Mouse (Mus musculus): ENCODE measurements around the gene Ppp1r10. TPM values are rescaled to one million over a fixed set of nuclear protein-coding genes. Genes with fewer than 3 reads are reported as not detected.

Ppp1r10 gene
- total and polyA plus RNA-seq, 2 experiments from 2014 or later, result 11.2 to 20.2 TPM

- Histone ChIP-seq H3K9me3 (replicated peaks; ENCODE audit: control insufficient read depth, low read length) (no peaks in the 10 kb centered on the region), H3K4me3 (ENCODE audit: low read depth, low read length) (no peak overlapping the region), H3K4me1 (ENCODE audit: control insufficient read depth, insufficient read depth) (no peaks in the 10 kb centered on the region), H3K36me3 (replicated peaks; ENCODE audit: control insufficient read depth, insufficient read depth, low read length) (peaks cover 80% of the 10 kb centered on the region), H3K9ac (replicated peaks; ENCODE audit: low read depth, low read length) (no peak overlapping the region), H3K27ac (ENCODE audit: low read depth) (no peak overlapping the region), H3K4me2 (ENCODE audit: low read depth, low read length) (no peak overlapping the region), H3K27me3 (ENCODE audit: control insufficient read depth, insufficient read depth, low read length) (no peaks in the 10 kb centered on the region)
- ATAC-seq (ENCODE audit: insufficient read depth, low read depth), result no peak
- no peak for TF ChIP-seq EP300 (IDR thresholded peaks at IDR 0.05; ENCODE audit: low read depth)
- no peak for TF ChIP-seq CTCF (IDR thresholded peaks at IDR 0.05; ENCODE audit: low read depth)
- WGBS, result 94% methylated on average over 15 of the region's 15 CpGs
- DNase-seq (ENCODE audit: low spot score), result no peak
These were observed 42.4 kb downstream of the Ppp1r10 start for GRCm38 (mm10) chr17:35958533-35959223.

DNA sequence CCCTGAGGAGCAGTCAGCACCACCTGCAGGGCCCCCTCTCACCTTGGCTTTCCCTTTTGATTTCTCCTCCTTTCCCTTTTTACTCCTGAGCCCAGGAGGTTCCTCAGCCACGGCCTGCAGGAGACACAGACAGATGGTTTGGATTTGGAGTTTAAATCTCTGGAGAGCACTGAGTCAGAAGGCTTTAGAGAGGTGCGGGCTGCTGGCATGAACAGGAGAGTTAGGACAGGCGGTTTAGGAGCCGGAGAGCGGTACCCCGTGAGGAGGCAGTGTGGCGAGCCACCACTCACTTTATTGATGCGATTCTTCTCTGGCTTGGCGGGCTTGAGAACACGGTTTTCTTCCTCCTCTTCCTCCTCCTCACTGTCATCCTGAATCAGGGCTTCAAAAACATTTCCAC is 47.0 kb downstream of the Ppp1r10 start:
- peaks cover 75% of the 10 kb centered on the region for H3K36me3 ChIP-seq (replicated peaks; ENCODE audit: control insufficient read depth, insufficient read depth, low read length)

DNA sequence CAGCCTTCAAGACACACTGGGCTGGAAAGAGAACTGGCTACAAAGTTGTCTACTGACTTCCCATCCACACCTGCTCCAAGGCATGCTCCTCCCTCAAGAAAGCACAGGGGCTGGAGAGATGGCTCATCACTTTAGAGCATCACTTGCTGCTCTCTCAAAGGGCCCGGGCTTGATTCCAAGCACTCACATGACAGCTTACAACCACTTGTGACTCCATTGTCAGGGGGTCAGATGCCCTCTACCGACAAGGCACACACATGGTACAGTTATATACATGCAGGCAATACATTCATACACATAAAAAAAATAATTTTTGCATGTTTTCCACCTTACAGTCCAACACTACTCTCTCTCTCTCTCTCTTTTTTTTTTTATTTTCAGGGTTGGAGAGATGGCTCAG is 51.4 kb downstream of the Ppp1r10 start:
- no peak overlapping the region for H3K4me2 ChIP-seq (ENCODE audit: low read depth, low read length)
- H3K36me3 ChIP-seq (replicated peaks; ENCODE audit: control insufficient read depth, insufficient read depth, low read length), result peaks cover 37% of the 10 kb centered on the region
- no peak for TF ChIP-seq EP300 (IDR thresholded peaks at IDR 0.05; ENCODE audit: low read depth)
- H3K27ac ChIP-seq (ENCODE audit: low read depth), result no peak overlapping the region
- 68% methylated on average over 2 of the region's 2 CpGs for WGBS
- H3K9me3 ChIP-seq (replicated peaks; ENCODE audit: control insufficient read depth, low read length), result no peaks in the 10 kb centered on the region
- H3K27me3 ChIP-seq (ENCODE audit: control insufficient read depth, insufficient read depth, low read length), result no peaks in the 10 kb centered on the region
- ATAC-seq (ENCODE audit: insufficient read depth, low read depth) (no peak), DNase-seq (ENCODE audit: low spot score) (no peak)
- H3K9ac ChIP-seq (replicated peaks; ENCODE audit: low read depth, low read length), result no peak overlapping the region
- peaks cover 9% of the 10 kb centered on the region for H3K4me1 ChIP-seq (ENCODE audit: control insufficient read depth, insufficient read depth)
- H3K4me3 ChIP-seq (ENCODE audit: low read depth, low read length), result no peak overlapping the region

More for the DNA sequence above, 47.0 kb downstream of the Ppp1r10 start:
- WGBS, result 92% methylated on average over 10 of the region's 10 CpGs
- H3K27ac ChIP-seq (ENCODE audit: low read depth), result no peak overlapping the region
- no peaks in the 10 kb centered on the region for H3K9me3 ChIP-seq (replicated peaks; ENCODE audit: control insufficient read depth, low read length)
- TF ChIP-seq CTCF (IDR thresholded peaks at IDR 0.05; ENCODE audit: low read depth) (no peak), EP300 (IDR thresholded peaks at IDR 0.05; ENCODE audit: low read depth) (no peak)
- no peaks in the 10 kb centered on the region for H3K27me3 ChIP-seq (ENCODE audit: control insufficient read depth, insufficient read depth, low read length)
- DNase-seq (ENCODE audit: low spot score), result no peak
- no peak for ATAC-seq (ENCODE audit: insufficient read depth, low read depth)
- H3K9ac ChIP-seq (replicated peaks; ENCODE audit: low read depth, low read length), result no peak overlapping the region
- H3K4me1 ChIP-seq (ENCODE audit: control insufficient read depth, insufficient read depth), result no peaks in the 10 kb centered on the region
- H3K4me3 ChIP-seq (ENCODE audit: low read depth, low read length), result no peak overlapping the region
- H3K4me2 ChIP-seq (ENCODE audit: low read depth, low read length), result no peak overlapping the region

- Histone ChIP-seq H3K27ac (ENCODE audit: low read depth) (peak within 1 kb of the TSS; percentile 82), H3K4me1 (ENCODE audit: control insufficient read depth, insufficient read depth) (peaks cover 9% of the 10 kb centered on the region), H3K4me2 (ENCODE audit: low read depth, low read length) (peak within 1 kb of the TSS; percentile 80), H3K9ac (replicated peaks; ENCODE audit: low read depth, low read length) (peak within 1 kb of the TSS; percentile 65), H3K27me3 (ENCODE audit: control insufficient read depth, insufficient read depth, low read length) (no peaks in the 10 kb centered on the region), H3K4me3 (ENCODE audit: low read depth, low read length) (peak within 1 kb of the TSS; percentile 76), H3K9me3 (replicated peaks; ENCODE audit: control insufficient read depth, low read length) (no peaks in the 10 kb centered on the region), H3K36me3 (replicated peaks; ENCODE audit: control insufficient read depth, insufficient read depth, low read length) (peaks cover 27% of the 10 kb centered on the region)
- DNase-seq (ENCODE audit: low spot score), result peak; percentile 96
- 0 out of 2 replicates have a peak, but pooled peaks have one; percentile 15 for TF ChIP-seq EP300 (IDR thresholded peaks at IDR 0.05; ENCODE audit: low read depth)
- TF ChIP-seq CTCF (IDR thresholded peaks at IDR 0.05; ENCODE audit: low read depth), result no peak
- ATAC-seq (ENCODE audit: insufficient read depth, low read depth), result peak; percentile 99
- under 1% methylated on average over 67 of the region's 68 CpGs for WGBS
These were observed 53.5 kb downstream of the Ppp1r10 start, which contains the start of gene Abcf1 for GRCm38 (mm10) chr17:35969418-35970389. Gene Abcf1, minus strand, starts transcription at chr17:35969761.

DNA sequence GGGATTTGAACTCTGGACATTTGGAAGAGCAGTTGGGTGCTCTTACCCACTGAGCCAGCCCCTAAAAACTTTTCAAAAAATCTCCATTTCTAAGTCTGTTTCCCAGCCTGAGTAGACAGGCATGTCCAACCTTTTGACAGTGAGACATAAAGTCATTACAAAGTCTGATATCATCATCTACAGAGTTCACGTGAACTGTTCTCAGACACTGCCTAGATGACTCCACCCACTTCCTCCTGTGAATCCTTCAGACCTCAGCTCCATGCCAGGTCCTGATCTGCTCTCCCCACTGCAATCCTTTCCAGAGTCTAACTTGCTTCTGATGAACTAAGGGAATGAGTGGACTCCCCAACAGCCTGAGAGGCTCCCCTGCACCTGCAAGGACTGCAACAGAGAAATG is 55.9 kb downstream of the Ppp1r10 start:
- Histone ChIP-seq H3K9ac (replicated peaks; ENCODE audit: low read depth, low read length) (no peak overlapping the region), H3K27ac (ENCODE audit: low read depth) (no peak overlapping the region), H3K9me3 (replicated peaks; ENCODE audit: control insufficient read depth, low read length) (no peaks in the 10 kb centered on the region), H3K4me2 (ENCODE audit: low read depth, low read length) (no peak overlapping the region), H3K27me3 (ENCODE audit: control insufficient read depth, insufficient read depth, low read length) (no peaks in the 10 kb centered on the region), H3K4me1 (ENCODE audit: control insufficient read depth, insufficient read depth) (peaks cover 9% of the 10 kb centered on the region), H3K36me3 (replicated peaks; ENCODE audit: control insufficient read depth, insufficient read depth, low read length) (peaks cover 27% of the 10 kb centered on the region), H3K4me3 (ENCODE audit: low read depth, low read length) (no peak overlapping the region)
- ATAC-seq (ENCODE audit: insufficient read depth, low read depth) (no peak), DNase-seq (ENCODE audit: low spot score) (no peak)
- WGBS, result 23% methylated on average over 1 of the region's 1 CpGs
- TF ChIP-seq EP300 (IDR thresholded peaks at IDR 0.05; ENCODE audit: low read depth), result no peak
- no peak for TF ChIP-seq CTCF (IDR thresholded peaks at IDR 0.05; ENCODE audit: low read depth)

All from heart, postnatal 0 days (tissue).